Mouse (Mus musculus): ENCODE results near the gene Gm49318.

Gm49318 gene

GRCm38 (mm10) chr9:22070791-22071573, at the start of gene Gm49318, which contains the start of gene Zfp653:
Gene Gm49318, minus strand, starts transcription at chr9:22071259.
Gene Zfp653, minus strand, starts transcription at chr9:22071376.
- H3K36me3 ChIP-seq (ENCODE audit: control insufficient read depth, insufficient read depth, low read length, poor library complexity, severe bottlenecking) = no peaks in the 10 kb centered on the region
- DNase-seq (ENCODE audit: low read depth, low spot score) = peak; percentile 98
- no peaks in the 10 kb centered on the region for H3K27me3 ChIP-seq (ENCODE audit: control insufficient read depth, insufficient read depth, low read length, poor library complexity, severe bottlenecking)

- no peak for DNase-seq (ENCODE audit: low read depth, low spot score)
- Histone ChIP-seq H3K27me3 (ENCODE audit: control insufficient read depth, insufficient read depth, low read length, poor library complexity, severe bottlenecking) (no peaks in the 10 kb centered on the region), H3K36me3 (ENCODE audit: control insufficient read depth, insufficient read depth, low read length, poor library complexity, severe bottlenecking) (no peaks in the 10 kb centered on the region)
Measured at GRCm38 (mm10) chr9:22119543-22119942, 48.5 kb upstream of the Gm49318 start.

- H3K27me3 ChIP-seq (ENCODE audit: control insufficient read depth, insufficient read depth, low read length, poor library complexity, severe bottlenecking) = no peaks in the 10 kb centered on the region
- peaks cover 7% of the 10 kb centered on the region for H3K36me3 ChIP-seq (ENCODE audit: control insufficient read depth, insufficient read depth, low read length, poor library complexity, severe bottlenecking)
- DNase-seq (ENCODE audit: low read depth, low spot score) = peak; percentile 96
Measured at GRCm38 (mm10) chr9:22117754-22118456, 46.8 kb upstream of the Gm49318 start.

- peak; percentile 97 for DNase-seq (ENCODE audit: low read depth, low spot score)
- Histone ChIP-seq H3K36me3 (ENCODE audit: control insufficient read depth, insufficient read depth, low read length, poor library complexity, severe bottlenecking) (peaks cover 10% of the 10 kb centered on the region), H3K27me3 (ENCODE audit: control insufficient read depth, insufficient read depth, low read length, poor library complexity, severe bottlenecking) (no peaks in the 10 kb centered on the region)
Measured at GRCm38 (mm10) chr9:22116740-22117426, 45.8 kb upstream of the Gm49318 start, which contains the start of gene Elof1. Gene Elof1, minus strand, starts transcription at chr9:22117172.

- DNase-seq (ENCODE audit: low read depth, low spot score) = no peak
- H3K27me3 ChIP-seq (ENCODE audit: control insufficient read depth, insufficient read depth, low read length, poor library complexity, severe bottlenecking) = no peaks in the 10 kb centered on the region
Measured at GRCm38 (mm10) chr9:22116086-22116485, 45.0 kb upstream of the Gm49318 start.

GRCm38 (mm10) chr9:22115635-22116034, 44.6 kb upstream of the Gm49318 start:
- no peak for DNase-seq (ENCODE audit: low read depth, low spot score)
- peaks cover 10% of the 10 kb centered on the region for H3K36me3 ChIP-seq (ENCODE audit: control insufficient read depth, insufficient read depth, low read length, poor library complexity, severe bottlenecking)
- no peaks in the 10 kb centered on the region for H3K27me3 ChIP-seq (ENCODE audit: control insufficient read depth, insufficient read depth, low read length, poor library complexity, severe bottlenecking)

More at GRCm38 (mm10) chr9:22116086-22116485, 45.0 kb upstream of the Gm49318 start:
- H3K36me3 ChIP-seq (ENCODE audit: control insufficient read depth, insufficient read depth, low read length, poor library complexity, severe bottlenecking) = peaks cover 10% of the 10 kb centered on the region

GRCm38 (mm10) chr9:22108194-22108593, 37.1 kb upstream of the Gm49318 start:
- no peak for DNase-seq (ENCODE audit: low read depth, low spot score)
- Histone ChIP-seq H3K36me3 (ENCODE audit: control insufficient read depth, insufficient read depth, low read length, poor library complexity, severe bottlenecking) (peaks cover 5% of the 10 kb centered on the region), H3K27me3 (ENCODE audit: control insufficient read depth, insufficient read depth, low read length, poor library complexity, severe bottlenecking) (no peaks in the 10 kb centered on the region)

GRCm38 (mm10) chr9:22099922-22100321, 28.9 kb upstream of the Gm49318 start:
- DNase-seq (ENCODE audit: low read depth, low spot score) = no peak
- Histone ChIP-seq H3K27me3 (ENCODE audit: control insufficient read depth, insufficient read depth, low read length, poor library complexity, severe bottlenecking) (no peaks in the 10 kb centered on the region), H3K36me3 (ENCODE audit: control insufficient read depth, insufficient read depth, low read length, poor library complexity, severe bottlenecking) (no peaks in the 10 kb centered on the region)

- H3K36me3 ChIP-seq (ENCODE audit: control insufficient read depth, insufficient read depth, low read length, poor library complexity, severe bottlenecking) = no peaks in the 10 kb centered on the region
- no peak for DNase-seq (ENCODE audit: low read depth, low spot score)
- H3K27me3 ChIP-seq (ENCODE audit: control insufficient read depth, insufficient read depth, low read length, poor library complexity, severe bottlenecking) = no peaks in the 10 kb centered on the region
Measured at GRCm38 (mm10) chr9:22098993-22099696, 28.1 kb upstream of the Gm49318 start, which contains the start of gene Cnn1. Gene Cnn1, plus strand, starts transcription at chr9:22099216.

GRCm38 (mm10) chr9:22095854-22096307, 24.8 kb upstream of the Gm49318 start:
- Histone ChIP-seq H3K27me3 (ENCODE audit: control insufficient read depth, insufficient read depth, low read length, poor library complexity, severe bottlenecking) (no peaks in the 10 kb centered on the region), H3K36me3 (ENCODE audit: control insufficient read depth, insufficient read depth, low read length, poor library complexity, severe bottlenecking) (no peaks in the 10 kb centered on the region)
- peak; percentile 91 for DNase-seq (ENCODE audit: low read depth, low spot score)

GRCm38 (mm10) chr9:22092746-22093145, 21.7 kb upstream of the Gm49318 start:
- no peak for DNase-seq (ENCODE audit: low read depth, low spot score)
- no peaks in the 10 kb centered on the region for H3K36me3 ChIP-seq (ENCODE audit: control insufficient read depth, insufficient read depth, low read length, poor library complexity, severe bottlenecking)
- H3K27me3 ChIP-seq (ENCODE audit: control insufficient read depth, insufficient read depth, low read length, poor library complexity, severe bottlenecking) = no peaks in the 10 kb centered on the region

- no peaks in the 10 kb centered on the region for H3K27me3 ChIP-seq (ENCODE audit: control insufficient read depth, insufficient read depth, low read length, poor library complexity, severe bottlenecking)
- no peak for DNase-seq (ENCODE audit: low read depth, low spot score)
Measured at GRCm38 (mm10) chr9:22089986-22090385, 18.9 kb upstream of the Gm49318 start.

GRCm38 (mm10) chr9:22089281-22089680, 18.2 kb upstream of the Gm49318 start:
- H3K27me3 ChIP-seq (ENCODE audit: control insufficient read depth, insufficient read depth, low read length, poor library complexity, severe bottlenecking) = no peaks in the 10 kb centered on the region
- no peak for DNase-seq (ENCODE audit: low read depth, low spot score)
- H3K36me3 ChIP-seq (ENCODE audit: control insufficient read depth, insufficient read depth, low read length, poor library complexity, severe bottlenecking) = no peaks in the 10 kb centered on the region

More at GRCm38 (mm10) chr9:22089986-22090385, 18.9 kb upstream of the Gm49318 start:
- no peaks in the 10 kb centered on the region for H3K36me3 ChIP-seq (ENCODE audit: control insufficient read depth, insufficient read depth, low read length, poor library complexity, severe bottlenecking)

GRCm38 (mm10) chr9:22087034-22087618, 16.1 kb upstream of the Gm49318 start:
- H3K27me3 ChIP-seq (ENCODE audit: control insufficient read depth, insufficient read depth, low read length, poor library complexity, severe bottlenecking) = no peaks in the 10 kb centered on the region
- DNase-seq (ENCODE audit: low read depth, low spot score) = no peak
- H3K36me3 ChIP-seq (ENCODE audit: control insufficient read depth, insufficient read depth, low read length, poor library complexity, severe bottlenecking) = no peaks in the 10 kb centered on the region
